Mouse (Mus musculus): ENCODE measurements around the gene Papln. TPM values are rescaled to one million over a fixed set of nuclear protein-coding genes. Genes with fewer than 3 reads are reported as not detected.

Gene Papln
- total and polyA plus RNA-seq, 3 experiments = 1.3 to 5.0 (median 2.0) TPM

DNA sequence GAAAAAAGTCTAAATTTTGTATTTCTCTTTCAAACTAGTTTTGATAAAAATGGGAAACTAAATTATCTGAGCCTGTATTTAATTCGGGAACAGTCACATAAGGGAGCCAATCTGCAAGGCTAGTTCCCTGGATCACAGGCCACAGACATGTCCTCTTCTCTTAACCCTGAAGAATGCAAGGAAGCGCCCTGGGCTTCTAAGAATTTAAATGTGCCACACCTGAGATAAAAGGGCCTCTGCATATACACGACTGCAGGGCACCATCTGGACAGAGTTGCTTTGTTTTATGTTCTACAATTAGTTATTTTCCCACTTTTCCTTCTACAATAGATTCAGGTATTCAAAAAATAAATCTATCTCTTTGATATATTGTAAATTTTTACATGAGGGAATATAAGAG is 67.0 kb downstream of the Papln start:
- DNase-seq = no peak

DNA sequence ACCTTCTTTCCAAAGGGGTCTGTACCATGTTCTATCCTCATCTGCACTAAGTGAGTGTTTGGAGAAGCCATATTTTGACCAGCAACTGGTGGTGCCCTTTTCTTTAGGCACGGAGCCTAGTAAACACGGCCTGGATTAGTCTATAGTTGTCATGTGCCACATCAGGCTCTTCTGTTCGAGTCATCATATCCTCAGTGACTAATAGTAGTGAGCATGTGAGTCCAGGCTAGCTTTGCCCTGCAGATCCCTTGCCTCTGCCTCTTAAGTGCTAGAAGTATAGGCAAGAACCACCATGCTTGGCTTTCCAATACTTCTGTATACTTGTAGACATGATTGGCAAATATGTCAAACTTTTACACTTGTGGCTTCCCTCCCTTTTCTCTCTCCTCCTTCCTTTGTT is 70.5 kb downstream of the Papln start:
- DNase-seq = no peak

DNA sequence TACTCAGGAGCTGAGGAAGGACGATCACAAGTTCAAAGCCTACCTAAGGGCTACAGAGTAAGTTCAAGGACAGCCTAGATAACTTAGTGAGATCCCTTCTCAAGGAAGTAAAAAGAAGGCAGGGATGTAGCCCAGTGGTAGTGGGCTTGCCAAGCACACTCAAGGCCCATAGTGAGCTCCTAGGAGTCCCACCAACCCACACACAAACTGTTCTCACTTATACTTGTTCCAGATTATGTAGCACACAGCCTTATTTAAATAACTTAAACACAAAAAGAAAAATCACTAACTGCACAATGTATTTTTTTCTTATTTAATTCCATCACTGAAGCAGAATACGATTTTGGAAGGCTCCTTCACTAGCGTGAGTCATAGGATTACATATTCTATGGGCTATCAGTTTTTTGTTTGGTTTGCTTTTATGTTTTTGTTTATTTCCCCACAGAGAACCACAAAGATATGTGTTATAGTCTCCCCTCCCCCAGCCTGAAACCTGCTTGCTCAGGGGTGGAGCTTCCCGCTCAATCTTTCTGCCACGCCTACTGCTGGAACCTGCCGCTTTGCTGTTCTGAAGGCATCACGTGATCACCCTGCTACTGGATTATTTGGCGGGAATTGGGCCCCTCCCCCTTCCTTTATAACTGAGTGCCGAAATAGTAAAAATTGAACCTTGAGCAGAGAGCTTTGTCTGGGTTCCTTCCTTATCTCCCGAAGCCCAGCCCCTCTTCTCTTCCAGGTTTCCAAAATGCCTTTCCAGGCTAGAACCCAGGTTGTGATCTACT is 78.2 kb downstream of the Papln start:
- DNase-seq = no peak

Other genes with a start within 250 kb of the Papln start
- 10 to 100 TPM; 36.3 to 54.2 TPM for gene Dcaf4, start 243.2 kb upstream of the Papln start, total RNA-seq (2021)
- 38.1 and 43.4 TPM in 2 replicates for gene Dcaf4, start 243.2 kb upstream of the Papln start, polyA plus RNA-seq (2012; rRNA removed)
- 10 to 100 TPM; 31.0 to 35.0 TPM for gene Zfyve1, start 166.4 kb upstream of the Papln start, total RNA-seq (2021)
- gene Zfyve1, start 166.4 kb upstream of the Papln start, polyA plus RNA-seq (2012; rRNA removed) = 20.3 and 21.1 TPM in 2 replicates
- 100 to 1,000 TPM in 1 of 2 experiments, 10 to 100 TPM in 1; 76.6 to 102 TPM for gene Rbm25, start 132.4 kb upstream of the Papln start, total RNA-seq (2021)
- gene Rbm25, start 132.4 kb upstream of the Papln start, polyA plus RNA-seq (2012; rRNA removed) = 15.9 and 17.0 TPM in 2 replicates
- gene Psen1, start 75.5 kb upstream of the Papln start, total RNA-seq (2021) = 10 to 100 TPM; 64.4 to 97.6 TPM
- 9.7 and 15.6 TPM in 2 replicates for gene Psen1, start 75.5 kb upstream of the Papln start, polyA plus RNA-seq (2012; rRNA removed)
- 10 to 100 TPM; 49.9 to 53.8 TPM for gene Numb, start 158.3 kb downstream of the Papln start, total RNA-seq (2021)
- 68.9 and 69.9 TPM in 2 replicates for gene Numb, start 158.3 kb downstream of the Papln start, polyA plus RNA-seq (2012; rRNA removed)
- 10 to 100 TPM; 11.9 to 12.4 TPM for gene Riox1, start 187.0 kb downstream of the Papln start, total RNA-seq (2021)
- 27.4 and 34.8 TPM in 2 replicates for gene Riox1, start 187.0 kb downstream of the Papln start, polyA plus RNA-seq (2012; rRNA removed)
- not detected for gene Heatr4, start 221.2 kb downstream of the Papln start, total RNA-seq (2021)
- not detected in 2 replicates for gene Heatr4, start 221.2 kb downstream of the Papln start, polyA plus RNA-seq (2012; rRNA removed)
- 10 to 100 TPM; 19.5 to 26.1 TPM for gene Acot2, start 224.2 kb downstream of the Papln start, total RNA-seq (2021)
- 20.9 and 31.7 TPM in 2 replicates for gene Acot2, start 224.2 kb downstream of the Papln start, polyA plus RNA-seq (2012; rRNA removed)
- gene Acot1, start 245.9 kb downstream of the Papln start, total RNA-seq (2021) = 10 to 100 TPM; 11.8 TPM
- gene Acot1, start 245.9 kb downstream of the Papln start, polyA plus RNA-seq (2012; rRNA removed) = 2.9 and 4.1 TPM in 2 replicates